Mouse (Mus musculus) liver, postnatal 0 days (tissue): Measurements from ENCODE around the gene Ift57.

Source experiments
- CTCF ChIP-seq: sonication (generic); IDR thresholded peaks from 2 replicates; pipeline ENCODE4 v1.5.1; 2016; ENCODE audit warnings: antibody characterized with exemption, low read depth
- EP300 ChIP-seq: IDR thresholded peaks from 2 replicates; pipeline ENCODE4 v1.6.1; 2016; ENCODE audit warnings: antibody characterized with exemption, low read depth, mild to moderate bottlenecking

DNA sequence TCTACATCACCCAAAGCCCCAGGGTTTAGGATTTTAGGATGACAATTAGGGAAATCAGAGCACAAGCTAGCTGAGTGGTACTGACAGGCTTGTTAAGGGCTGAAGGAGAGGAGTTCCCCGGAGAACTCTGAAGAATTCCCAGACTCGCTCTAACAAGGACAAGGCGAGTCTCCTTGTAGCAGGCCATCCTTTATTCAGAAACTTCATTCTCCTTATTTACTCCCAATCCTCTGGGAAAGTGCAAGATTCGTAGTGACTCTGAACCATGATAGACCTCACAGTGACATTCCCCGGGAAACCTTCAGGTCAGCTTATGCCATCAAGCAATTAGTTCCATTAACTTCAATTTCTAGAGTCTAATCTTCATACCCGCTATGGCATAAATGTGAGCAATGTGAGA, 36.8 kb upstream of the Ift57 start:
- TF ChIP-seq CTCF (no peak), EP300 (no peak)
